Mouse (Mus musculus) T-helper 1 cell (primary cell): ENCODE measurements at regions not wholly inside any gene's neighbourhood (a gene's known extent, or its start where the extent isn't known, plus 50 kb on each side); places are given as distances from the start of the nearest gene placed in this dataset.

ENCODE experiments used
- in situ Hi-C: fragments of 300-600 bp; cut with MboI, MseI; formaldehyde crosslinking; loops from one replicate; pipeline ENCODE4 v1.15.1; 2025; ENCODE audit warnings: high pct_unique_total_duplicates

- in situ Hi-C loops, result no loop called here
Observed at GRCm38 (mm10) chr11:117586857-117587425, 67.1 kb upstream of the Tnrc6c start.

- in situ Hi-C loops, result no loop called here
Observed at GRCm38 (mm10) chr11:117589006-117589405, 65.1 kb upstream of the Tnrc6c start.

DNA sequence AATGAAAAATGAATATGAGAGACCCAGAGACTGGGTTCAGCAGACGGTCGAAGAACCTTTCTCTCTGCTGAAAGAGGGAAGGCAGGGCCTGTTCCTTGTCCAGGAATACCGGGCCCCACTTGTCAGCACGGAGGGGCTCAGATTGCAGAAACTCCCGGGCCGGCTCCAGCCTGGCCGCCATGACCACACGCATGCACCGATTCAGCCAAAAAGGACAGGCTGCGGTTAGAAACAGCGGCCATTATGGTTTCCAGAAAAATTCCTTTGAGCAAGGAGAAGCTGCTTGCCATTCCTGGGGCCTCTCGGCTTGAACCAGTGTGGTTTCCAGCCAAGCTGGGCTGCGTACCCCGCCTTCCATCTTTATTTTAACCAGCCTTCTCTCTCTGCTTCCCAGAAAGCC lies 64.7 kb upstream of the Tnrc6c start:
- in situ Hi-C loops, result no loop called here

- in situ Hi-C loops, result no loop called here
Observed at GRCm38 (mm10) chr11:117592570-117592969, 61.5 kb upstream of the Tnrc6c start.

DNA sequence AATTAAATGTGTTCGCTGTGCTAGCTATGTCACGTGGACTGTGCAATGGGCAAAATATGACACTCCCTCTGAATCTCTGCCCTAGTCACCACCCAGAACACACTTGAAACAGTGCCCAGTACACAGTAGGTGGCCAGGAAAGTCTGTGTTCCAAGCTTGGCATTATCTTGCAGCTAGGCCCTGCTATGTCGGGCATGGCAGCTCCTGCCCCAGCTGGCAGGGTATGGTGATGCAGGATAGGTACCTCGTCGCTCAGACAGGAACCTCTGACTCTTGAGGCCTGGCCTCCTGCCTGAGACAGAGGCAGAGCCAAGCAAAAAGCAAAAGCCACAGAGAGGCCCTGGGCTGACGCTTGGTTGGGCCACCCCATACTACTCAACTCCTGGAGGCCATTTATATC lies 57.9 kb upstream of the Tnrc6c start:
- in situ Hi-C loops, result no loop called here

DNA sequence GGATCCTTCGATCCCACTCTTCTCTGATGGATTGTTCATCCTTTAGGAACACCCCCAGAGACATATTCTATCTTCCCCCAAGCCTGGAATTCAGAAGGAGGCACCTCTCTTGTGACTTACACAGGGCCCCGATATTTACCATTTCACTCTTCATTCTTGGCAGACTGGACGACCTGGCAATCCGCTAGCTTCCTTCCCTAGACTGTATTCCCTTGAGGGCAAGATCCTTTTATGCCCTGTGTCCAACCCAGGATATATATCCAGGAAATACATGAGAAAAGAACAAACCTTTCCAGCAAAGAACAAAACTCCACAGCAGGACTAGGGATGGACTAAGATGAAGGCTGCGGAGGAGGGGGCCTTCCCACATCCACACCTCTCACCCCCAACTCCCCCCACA lies 56.3 kb upstream of the Tnrc6c start:
- in situ Hi-C loops, result no loop called here

DNA sequence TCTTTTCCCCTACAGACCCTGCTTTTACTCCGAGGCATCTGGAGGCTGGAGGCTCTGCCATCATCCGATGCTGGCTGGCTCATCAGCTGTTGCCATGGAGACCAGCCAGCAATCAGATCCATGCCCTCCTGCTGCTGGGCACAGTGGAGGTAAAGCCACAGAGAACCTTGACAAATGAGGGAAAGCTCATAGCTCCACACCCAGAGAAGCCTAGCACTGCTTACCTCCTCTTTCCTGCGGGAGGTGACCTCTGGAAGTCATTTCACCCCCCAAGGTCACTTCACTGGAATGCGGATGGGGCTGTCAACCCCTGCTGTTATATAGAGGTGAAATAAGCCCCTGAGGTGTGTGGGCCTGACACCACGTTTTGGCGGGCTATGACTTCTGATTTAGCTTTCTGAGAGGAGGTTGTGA lies 55.9 kb upstream of the Tnrc6c start:
- in situ Hi-C loops, result no loop called here

- in situ Hi-C loops, result no loop called here
Observed at GRCm38 (mm10) chr11:117598610-117599009, 55.5 kb upstream of the Tnrc6c start.

DNA sequence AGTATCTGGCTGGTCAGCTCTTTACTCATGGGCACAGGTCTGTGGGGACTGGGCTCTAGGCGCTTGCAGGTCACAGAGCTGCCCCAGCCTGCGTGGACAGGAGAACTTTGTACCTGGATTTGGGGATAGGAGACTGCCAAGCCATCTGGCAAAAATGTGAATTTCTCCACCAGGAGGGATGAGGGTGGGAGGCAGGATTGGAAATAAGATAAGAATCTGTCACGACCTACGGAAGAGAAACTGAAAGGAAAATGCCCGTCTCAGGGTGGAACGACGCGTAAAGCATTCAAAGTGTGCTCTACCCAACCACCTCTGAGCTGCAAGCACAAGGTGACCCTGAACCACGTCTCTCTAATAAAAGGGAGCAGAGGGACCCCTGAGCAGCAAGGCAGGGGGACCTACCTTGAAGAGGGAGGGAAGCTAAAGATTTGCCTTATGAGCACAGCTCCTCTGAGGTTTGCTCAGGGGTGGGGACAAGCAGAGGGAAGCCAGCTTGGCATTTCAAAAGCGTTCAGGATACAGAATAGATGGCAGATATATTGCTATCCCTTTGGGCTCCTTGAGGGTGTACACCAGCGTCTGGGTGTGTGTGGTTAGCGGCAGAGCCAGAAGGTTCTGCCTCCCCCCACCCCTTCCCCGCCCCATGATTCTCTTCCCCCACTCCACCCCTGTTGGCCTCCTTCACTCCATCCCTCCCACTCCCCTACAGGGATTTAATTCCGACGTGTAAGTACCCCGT lies 54.9 kb upstream of the Tnrc6c start:
- in situ Hi-C loops, result no loop called here

- in situ Hi-C loops, result no loop called here
Observed at GRCm38 (mm10) chr11:117599788-117600263, 54.3 kb upstream of the Tnrc6c start.

DNA sequence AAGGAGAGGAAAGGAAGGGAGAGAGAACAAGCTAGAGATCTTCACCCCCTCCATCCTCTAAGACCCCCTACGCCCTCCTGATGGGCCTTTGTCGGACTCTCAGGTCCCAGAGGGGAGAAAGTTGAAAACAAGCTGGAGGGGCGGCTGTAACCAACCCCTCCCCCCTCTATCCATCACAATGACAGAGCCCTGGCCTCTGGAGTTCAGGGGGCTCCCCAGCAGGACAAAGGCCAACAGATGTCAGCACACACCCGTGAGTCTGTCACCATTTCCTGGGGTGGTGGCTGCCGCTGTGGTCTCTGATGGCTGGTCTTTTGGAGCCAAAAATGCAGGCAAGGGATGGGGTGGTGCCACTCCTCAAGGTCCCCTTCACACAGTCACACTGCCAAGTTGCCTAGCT lies 52.9 kb upstream of the Tnrc6c start:
- in situ Hi-C loops, result no loop called here

- in situ Hi-C loops, result no loop called here
Observed at GRCm38 (mm10) chr11:117604019-117604418, 50.1 kb upstream of the Tnrc6c start.
